Mouse (Mus musculus) CH12.LX (cell line): ENCODE measurements at regions not wholly inside any gene's neighbourhood (a gene's known extent, or its start where the extent isn't known, plus 50 kb on each side); places are given as distances from the start of the nearest gene placed in this dataset.
A peak's percentile ranks its signal among the peaks of the same experiment; 100 is the strongest.

Experiments used
- DNase-seq: peaks from one replicate; pipeline ENCODE4 v3.0.0-alpha.2; 2013; ENCODE audit errors: extremely low read depth
- H3K27ac ChIP-seq: 2 replicates; pipeline ENCODE4 v1.5.1; 2012; ENCODE audit warnings: low read depth, mild to moderate bottlenecking, control low read depth, moderate library complexity; ENCODE audit not compliant: insufficient read depth
- H3K27me3 ChIP-seq: replicated peaks from 2 replicates; pipeline ENCODE3; 2012; ENCODE audit warnings: inconsistent platforms
- H3K36me3 ChIP-seq, 2 experiments: replicated peaks in 1 of 2; 2 replicates each; pipeline versions ENCODE3 to v1.6.1; 2012; ENCODE audit warnings: inconsistent platforms in 1 of 2, low read length in 1 of 2, mild to moderate bottlenecking in 1 of 2, mixed read lengths in 1 of 2, moderate library complexity in 1 of 2; ENCODE audit not compliant: control insufficient read depth in 1 of 2, insufficient read depth in 1 of 2
- H3K4me1 ChIP-seq, 2 experiments: 2 replicates each; pipeline ENCODE4 v1.6.1; 2012; ENCODE audit warnings: inconsistent platforms in 1 of 2, moderate library complexity in 1 of 2; ENCODE audit not compliant: insufficient read depth in 2 of 2, control insufficient read depth in 1 of 2
- H3K4me2 ChIP-seq: 2 replicates; pipeline ENCODE4 v1.6.1; 2012; ENCODE audit warnings: low read depth, mild to moderate bottlenecking, control low read depth; ENCODE audit not compliant: poor library complexity, insufficient read depth, severe bottlenecking
- H3K4me3 ChIP-seq, 3 experiments: fragments of 150-350 bp in 1 of 3; sonication (generic) in 1 of 3; replicated peaks in 1 of 3; 2 replicates each; pipeline versions ENCODE3 to v1.5.1; 2011 to 2012; ENCODE audit warnings: low read depth in 2 of 3, low read length in 2 of 3, mild to moderate bottlenecking in 2 of 3, moderate library complexity in 2 of 3, control low read depth in 1 of 3, improper control_type of control experiment in 1 of 3, inconsistent platforms in 1 of 3, mixed read lengths in 1 of 3; ENCODE audit not compliant: poor library complexity in 1 of 3
- H3K79me2 ChIP-seq: replicated peaks from 2 replicates; pipeline ENCODE4 v1.6.1; 2012; ENCODE audit warnings: mild to moderate bottlenecking, moderate library complexity; ENCODE audit not compliant: control insufficient read depth, poor library complexity, insufficient read depth, severe bottlenecking; ENCODE audit errors: extremely low read depth
- H3K9ac ChIP-seq: 2 replicates; pipeline ENCODE4 v1.6.1; 2012; ENCODE audit warnings: low read depth, mild to moderate bottlenecking, control low read depth, moderate library complexity; ENCODE audit not compliant: insufficient read depth
- H3K9me3 ChIP-seq: replicated peaks from 2 replicates; pipeline ENCODE3; 2012; ENCODE audit warnings: low read length, inconsistent platforms, mixed read lengths
- CHD1 ChIP-seq: IDR thresholded peaks from 2 replicates; pipeline ENCODE4 v1.6.1; 2012; ENCODE audit warnings: low read depth, low read length, improper control_type of control experiment, inconsistent platforms
- CTCF ChIP-seq, 2 experiments: IDR thresholded peaks in 1 of 2; conservative IDR thresholded peaks in 1 of 2; 2 replicates each; pipeline ENCODE4 v1.5.1; 2011 to 2012; ENCODE audit warnings: low read depth in 2 of 2, low read length in 2 of 2, improper control_type of control experiment in 1 of 2, inconsistent platforms in 1 of 2, mild to moderate bottlenecking in 1 of 2, moderate library complexity in 1 of 2
- E2F4 ChIP-seq: IDR thresholded peaks from 2 replicates; pipeline ENCODE4 v1.6.1; 2011; ENCODE audit warnings: low read depth, low read length, improper control_type of control experiment; ENCODE audit not compliant: insufficient replicate concordance
- EP300 ChIP-seq: IDR thresholded peaks from 2 replicates; pipeline ENCODE4 v1.6.1; 2011; ENCODE audit warnings: low read length, improper control_type of control experiment
- ETS1 ChIP-seq: conservative IDR thresholded peaks from 2 replicates; pipeline ENCODE4 v1.6.1; 2012; ENCODE audit warnings: low read depth, mild to moderate bottlenecking, inconsistent platforms, low read length, improper control_type of control experiment, moderate library complexity
- HCFC1 ChIP-seq: IDR thresholded peaks from 2 replicates; pipeline ENCODE4 v1.6.1; 2012; ENCODE audit warnings: low read depth, mild to moderate bottlenecking, inconsistent platforms, low read length, improper control_type of control experiment
- IRF4 ChIP-seq: IDR thresholded peaks from 2 replicates; pipeline ENCODE4 v1.6.1; 2014; ENCODE audit warnings: low read depth, mild to moderate bottlenecking, inconsistent platforms, low read length, improper control_type of control experiment
- JUN ChIP-seq: IDR thresholded peaks from 2 replicates; pipeline ENCODE4 v1.6.1; 2011; ENCODE audit warnings: low read depth, mild to moderate bottlenecking, low read length, improper control_type of control experiment, moderate library complexity; ENCODE audit not compliant: insufficient read depth
- MAZ ChIP-seq: IDR thresholded peaks from 2 replicates; pipeline ENCODE4 v1.6.1; 2012; ENCODE audit warnings: low read depth, mild to moderate bottlenecking, inconsistent platforms, low read length, improper control_type of control experiment, moderate library complexity
- MEF2A ChIP-seq: IDR thresholded peaks from 2 replicates; pipeline ENCODE4 v1.6.1; 2014; ENCODE audit warnings: low read depth, mild to moderate bottlenecking, inconsistent platforms, low read length, improper control_type of control experiment, borderline replicate concordance
- PAX5 ChIP-seq: IDR thresholded peaks from 2 replicates; pipeline ENCODE4 v1.6.1; 2012; ENCODE audit warnings: low read length, inconsistent platforms, mixed read lengths
- POLR2A ChIP-seq: IDR thresholded peaks from 2 replicates; pipeline ENCODE4 v1.6.1; 2011; ENCODE audit warnings: low read depth, mild to moderate bottlenecking, improper control_type of control experiment, low read length
- RAD21 ChIP-seq: IDR thresholded peaks from 2 replicates; pipeline ENCODE4 v1.6.1; 2011; ENCODE audit warnings: low read depth, mild to moderate bottlenecking, low read length, improper control_type of control experiment, moderate library complexity
- SIN3A ChIP-seq: IDR thresholded peaks from 2 replicates; pipeline ENCODE4 v1.6.1; 2012; ENCODE audit warnings: low read length, improper control_type of control experiment, inconsistent platforms
- SMC3 ChIP-seq: IDR thresholded peaks from 2 replicates; pipeline ENCODE4 v1.6.1; 2011; ENCODE audit warnings: low read depth, low read length, improper control_type of control experiment
- TBP ChIP-seq: conservative IDR thresholded peaks from 2 replicates; pipeline ENCODE4 v1.6.1; 2011; ENCODE audit warnings: low read depth, low read length, improper control_type of control experiment
- UBTF ChIP-seq: IDR thresholded peaks from 2 replicates; pipeline ENCODE4 v1.6.1; 2012; ENCODE audit warnings: low read depth, mild to moderate bottlenecking, inconsistent platforms, low read length, improper control_type of control experiment, moderate library complexity
- USF2 ChIP-seq: conservative IDR thresholded peaks from 2 replicates; pipeline ENCODE4 v1.6.1; 2011; ENCODE audit warnings: low read depth, low read length, improper control_type of control experiment
- ZC3H11A ChIP-seq: IDR thresholded peaks from 2 replicates; pipeline ENCODE4 v1.6.1; 2012; ENCODE audit warnings: low read depth, mild to moderate bottlenecking, inconsistent platforms, low read length, improper control_type of control experiment
- ZKSCAN1 ChIP-seq: IDR thresholded peaks from 2 replicates; pipeline ENCODE4 v1.6.1; 2012; ENCODE audit warnings: low read depth, inconsistent platforms, low read length, improper control_type of control experiment, borderline replicate concordance
- ZMIZ1 ChIP-seq: IDR thresholded peaks from 2 replicates; pipeline ENCODE4 v1.6.1; 2012; ENCODE audit warnings: low read depth, mild to moderate bottlenecking, inconsistent platforms, low read length, improper control_type of control experiment
- dilution Hi-C: fragments of 300-500 bp; cut with MboI; formaldehyde crosslinking; loops from 2 replicates; pipeline ENCODE4 v1.14.3; 2020; ENCODE audit warnings: low sequenced_read_pairs; ENCODE audit not compliant: extremely low pct_unique_long_range_greater_than_20kb, extremely low pct_ligation_motif_present
- in situ Hi-C: fragments of 300-500 bp; cut with MboI; formaldehyde crosslinking; loops from 3 replicates; pipeline ENCODE4 v1.14.3; 2019; ENCODE audit warnings: low sequenced_read_pairs, low pct_ligation_motif_present, low pct_unique_long_range_greater_than_20kb, mixed read lengths

DNA sequence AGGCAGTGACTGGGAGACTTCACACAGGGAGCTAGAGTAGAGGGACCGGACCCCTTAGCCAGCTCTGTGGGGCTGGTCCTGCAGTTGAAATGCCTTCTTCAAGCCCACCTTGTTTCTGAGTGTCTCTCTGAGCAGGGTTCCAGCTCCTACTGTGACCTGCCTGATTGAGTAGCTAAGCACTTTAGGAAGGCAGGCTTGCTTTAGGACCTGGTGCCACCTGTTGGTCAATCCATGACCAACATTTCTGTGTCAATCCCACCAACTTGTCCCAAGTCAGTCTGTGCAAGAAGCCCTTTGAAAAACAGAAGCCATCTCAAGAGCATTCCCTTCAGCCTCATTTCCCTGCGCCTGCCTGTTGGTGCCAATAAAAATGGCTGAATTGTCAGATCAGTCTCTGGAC, 108.5 kb downstream of the Cenpf start:
- in situ Hi-C loops: no loop called here
- Histone ChIP-seq H3K4me1 (no peaks in the 10 kb centered on the region), H3K9ac (no peak overlapping the region), H3K9me3 (no peaks in the 10 kb centered on the region), H3K36me3 (no peaks in the 10 kb centered on the region), H3K4me3 (no peak overlapping the region)
- dilution Hi-C loops: no loop called here
- TF ChIP-seq MEF2A (no peak), SMC3 (peak; percentile 87), ZC3H11A (peak; percentile 45), USF2 (no peak), RAD21 (peak; percentile 84), JUN (no peak), ETS1 (no peak), CTCF (conservative IDR thresholded peaks at IDR 0.05 in 1 of 2, IDR thresholded peaks at IDR 0.05 in 1 of 2; ENCODE audit: low read depth in 2 of 2, low read length in 2 of 2) (peak; percentile 43 to 81)
- TF ChIP-seq, all 38 proteins: peak for 4
- no peaks in the 10 kb centered on the region for H3K79me2 ChIP-seq
- no peak overlapping the region for H3K27ac ChIP-seq
- DNase-seq: peak; percentile 54
- no peaks in the 10 kb centered on the region for H3K27me3 ChIP-seq
- H3K4me2 ChIP-seq: no peak overlapping the region

DNA sequence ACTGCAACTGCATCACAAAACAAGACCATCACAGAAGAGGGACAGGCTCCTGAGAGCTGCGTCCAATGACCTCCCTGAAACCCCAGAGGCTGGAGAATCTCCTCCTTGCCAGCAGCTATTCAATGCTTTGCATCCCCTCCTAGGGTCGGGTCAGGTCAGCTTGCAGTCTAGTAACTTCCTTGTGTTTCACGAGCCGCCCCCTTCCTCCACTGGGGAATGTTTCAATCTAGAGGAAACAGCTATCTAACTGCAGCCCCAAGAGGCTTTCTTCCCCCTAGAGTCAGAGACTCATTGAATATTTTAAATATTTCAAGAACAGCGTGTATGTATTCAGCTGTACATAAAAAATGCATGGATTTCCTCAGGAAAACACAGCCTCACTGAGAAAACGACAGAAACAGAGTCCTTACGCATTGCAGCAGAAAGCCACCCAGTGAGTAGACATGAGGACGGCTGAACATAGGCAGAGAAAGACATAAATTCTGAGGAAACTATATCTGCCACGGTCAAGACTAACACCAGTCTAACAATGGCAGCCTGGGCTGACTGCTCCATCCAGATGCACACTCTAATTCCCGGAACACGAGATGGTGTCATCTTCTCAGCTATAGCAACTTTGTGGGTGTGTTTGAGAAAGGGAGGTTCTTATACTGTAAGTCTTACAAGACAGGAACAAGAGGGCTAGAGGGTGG, 111.4 kb downstream of the Cenpf start:
- no peak overlapping the region for H3K27ac ChIP-seq
- in situ Hi-C loops (no loop called here), dilution Hi-C loops (no loop called here)
- no peaks in the 10 kb centered on the region for H3K79me2 ChIP-seq
- H3K9ac ChIP-seq: no peak overlapping the region
- no peak overlapping the region for H3K4me3 ChIP-seq
- no peak overlapping the region for H3K4me2 ChIP-seq
- H3K9me3 ChIP-seq: no peaks in the 10 kb centered on the region
- no peaks in the 10 kb centered on the region for H3K36me3 ChIP-seq
- H3K27me3 ChIP-seq: no peaks in the 10 kb centered on the region
- no peak for DNase-seq
- no peak for TF ChIP-seq USF2
- no peak for TF ChIP-seq PAX5
- TF ChIP-seq JUN: no peak
- no peak for TF ChIP-seq CTCF (conservative IDR thresholded peaks at IDR 0.05 in 1 of 2, IDR thresholded peaks at IDR 0.05 in 1 of 2; ENCODE audit: low read depth in 2 of 2, low read length in 2 of 2)
- TF ChIP-seq CHD1: no peak
- no peak for TF ChIP-seq RAD21
- TF ChIP-seq MEF2A: no peak
- no peak for TF ChIP-seq EP300
- TF ChIP-seq TBP: no peak
- TF ChIP-seq E2F4: no peak
- no peak for TF ChIP-seq HCFC1
- TF ChIP-seq POLR2A: no peak
- TF ChIP-seq ETS1: no peak
- TF ChIP-seq ZMIZ1: no peak
- no peak for TF ChIP-seq IRF4
- no peak for TF ChIP-seq SIN3A
- no peak for TF ChIP-seq ZKSCAN1
- no peak for TF ChIP-seq UBTF
- no peak for TF ChIP-seq MAZ
- TF ChIP-seq, all 38 proteins: peak for 0
- H3K4me1 ChIP-seq: no peaks in the 10 kb centered on the region
